Mouse (Mus musculus) CH12.LX (cell line): ENCODE data around the gene Acadvl. TPM values are rescaled to one million over a fixed set of nuclear protein-coding genes. Genes with fewer than 3 reads are reported as not detected.

Experiments used
- DNase-seq: peaks from one replicate; pipeline ENCODE4 v3.0.0-alpha.2; 2013; ENCODE audit errors: extremely low read depth
- H3K27ac ChIP-seq: 2 replicates; pipeline ENCODE4 v1.5.1; 2012; ENCODE audit warnings: low read depth, mild to moderate bottlenecking, control low read depth, moderate library complexity; ENCODE audit not compliant: insufficient read depth
- H3K27me3 ChIP-seq: replicated peaks from 2 replicates; pipeline ENCODE3; 2012; ENCODE audit warnings: inconsistent platforms
- H3K36me3 ChIP-seq, 2 experiments: replicated peaks in 1 of 2; 2 replicates each; pipeline versions ENCODE3 to v1.6.1; 2012; ENCODE audit warnings: inconsistent platforms in 1 of 2, low read length in 1 of 2, mild to moderate bottlenecking in 1 of 2, mixed read lengths in 1 of 2, moderate library complexity in 1 of 2; ENCODE audit not compliant: control insufficient read depth in 1 of 2, insufficient read depth in 1 of 2
- H3K4me1 ChIP-seq, 2 experiments: 2 replicates each; pipeline ENCODE4 v1.6.1; 2012; ENCODE audit warnings: inconsistent platforms in 1 of 2, moderate library complexity in 1 of 2; ENCODE audit not compliant: insufficient read depth in 2 of 2, control insufficient read depth in 1 of 2
- H3K4me2 ChIP-seq: 2 replicates; pipeline ENCODE4 v1.6.1; 2012; ENCODE audit warnings: low read depth, mild to moderate bottlenecking, control low read depth; ENCODE audit not compliant: poor library complexity, insufficient read depth, severe bottlenecking
- H3K4me3 ChIP-seq, 3 experiments: fragments of 150-350 bp in 1 of 3; sonication (generic) in 1 of 3; replicated peaks in 1 of 3; 2 replicates each; pipeline versions ENCODE3 to v1.5.1; 2011 to 2012; ENCODE audit warnings: low read depth in 2 of 3, low read length in 2 of 3, mild to moderate bottlenecking in 2 of 3, moderate library complexity in 2 of 3, control low read depth in 1 of 3, improper control_type of control experiment in 1 of 3, inconsistent platforms in 1 of 3, mixed read lengths in 1 of 3; ENCODE audit not compliant: poor library complexity in 1 of 3
- H3K79me2 ChIP-seq: replicated peaks from 2 replicates; pipeline ENCODE4 v1.6.1; 2012; ENCODE audit warnings: mild to moderate bottlenecking, moderate library complexity; ENCODE audit not compliant: control insufficient read depth, poor library complexity, insufficient read depth, severe bottlenecking; ENCODE audit errors: extremely low read depth
- H3K9ac ChIP-seq: 2 replicates; pipeline ENCODE4 v1.6.1; 2012; ENCODE audit warnings: low read depth, mild to moderate bottlenecking, control low read depth, moderate library complexity; ENCODE audit not compliant: insufficient read depth
- H3K9me3 ChIP-seq: replicated peaks from 2 replicates; pipeline ENCODE3; 2012; ENCODE audit warnings: low read length, inconsistent platforms, mixed read lengths
- BHLHE40 ChIP-seq: IDR thresholded peaks from 2 replicates; pipeline ENCODE4 v1.6.1; 2011; ENCODE audit warnings: mild to moderate bottlenecking, low read depth, low read length, improper control_type of control experiment
- CTCF ChIP-seq, 2 experiments: IDR thresholded peaks in 1 of 2; conservative IDR thresholded peaks in 1 of 2; 2 replicates each; pipeline ENCODE4 v1.5.1; 2011 to 2012; ENCODE audit warnings: low read depth in 2 of 2, low read length in 2 of 2, improper control_type of control experiment in 1 of 2, inconsistent platforms in 1 of 2, mild to moderate bottlenecking in 1 of 2, moderate library complexity in 1 of 2
- ELF1 ChIP-seq: IDR thresholded peaks from 2 replicates; pipeline ENCODE4 v1.6.1; 2014; ENCODE audit warnings: low read depth, mild to moderate bottlenecking, inconsistent platforms, low read length, improper control_type of control experiment
- ETS1 ChIP-seq: conservative IDR thresholded peaks from 2 replicates; pipeline ENCODE4 v1.6.1; 2012; ENCODE audit warnings: low read depth, mild to moderate bottlenecking, inconsistent platforms, low read length, improper control_type of control experiment, moderate library complexity
- GABPA ChIP-seq: IDR thresholded peaks from 2 replicates; pipeline ENCODE4 v1.6.1; 2012; ENCODE audit warnings: low read depth, low read length, improper control_type of control experiment, inconsistent platforms; ENCODE audit not compliant: insufficient replicate concordance
- JUN ChIP-seq: IDR thresholded peaks from 2 replicates; pipeline ENCODE4 v1.6.1; 2011; ENCODE audit warnings: low read depth, mild to moderate bottlenecking, low read length, improper control_type of control experiment, moderate library complexity; ENCODE audit not compliant: insufficient read depth
- KAT2A ChIP-seq: IDR thresholded peaks from 2 replicates; pipeline ENCODE4 v1.6.1; 2012; ENCODE audit warnings: low read length, improper control_type of control experiment, inconsistent platforms; ENCODE audit not compliant: insufficient replicate concordance
- MXI1 ChIP-seq: IDR thresholded peaks from 2 replicates; pipeline ENCODE4 v1.6.1; 2011; ENCODE audit warnings: mild to moderate bottlenecking, low read depth, low read length, improper control_type of control experiment
- NELFE ChIP-seq: IDR thresholded peaks from 2 replicates; pipeline ENCODE4 v1.6.1; 2011; ENCODE audit warnings: low read depth, low read length, improper control_type of control experiment
- NRF1 ChIP-seq: IDR thresholded peaks from 2 replicates; pipeline ENCODE4 v1.6.1; 2014; ENCODE audit warnings: low read depth, mild to moderate bottlenecking, inconsistent platforms, low read length, improper control_type of control experiment, moderate library complexity
- PAX5 ChIP-seq: IDR thresholded peaks from 2 replicates; pipeline ENCODE4 v1.6.1; 2012; ENCODE audit warnings: low read length, inconsistent platforms, mixed read lengths
- POLR2A ChIP-seq: IDR thresholded peaks from 2 replicates; pipeline ENCODE4 v1.6.1; 2011; ENCODE audit warnings: low read depth, mild to moderate bottlenecking, improper control_type of control experiment, low read length
- POLR2AphosphoS2 ChIP-seq: IDR thresholded peaks from 2 replicates; pipeline ENCODE4 v1.6.1; 2011; ENCODE audit warnings: low read depth, low read length, improper control_type of control experiment
- RAD21 ChIP-seq: IDR thresholded peaks from 2 replicates; pipeline ENCODE4 v1.6.1; 2011; ENCODE audit warnings: low read depth, mild to moderate bottlenecking, low read length, improper control_type of control experiment, moderate library complexity
- TCF12 ChIP-seq: IDR thresholded peaks from 2 replicates; pipeline ENCODE4 v1.6.1; 2014; ENCODE audit warnings: low read depth, mild to moderate bottlenecking, inconsistent platforms, low read length, improper control_type of control experiment
- ZC3H11A ChIP-seq: IDR thresholded peaks from 2 replicates; pipeline ENCODE4 v1.6.1; 2012; ENCODE audit warnings: low read depth, mild to moderate bottlenecking, inconsistent platforms, low read length, improper control_type of control experiment
- ZNF384 ChIP-seq: IDR thresholded peaks from 2 replicates; pipeline ENCODE4 v1.6.1; 2012; ENCODE audit warnings: low read depth, low read length, improper control_type of control experiment, inconsistent platforms
- dilution Hi-C: fragments of 300-500 bp; cut with MboI; formaldehyde crosslinking; loops from 2 replicates; pipeline ENCODE4 v1.14.3; 2020; ENCODE audit warnings: low sequenced_read_pairs; ENCODE audit not compliant: extremely low pct_unique_long_range_greater_than_20kb, extremely low pct_ligation_motif_present
- in situ Hi-C: fragments of 300-500 bp; cut with MboI; formaldehyde crosslinking; loops from 3 replicates; pipeline ENCODE4 v1.14.3; 2019; ENCODE audit warnings: low sequenced_read_pairs, low pct_ligation_motif_present, low pct_unique_long_range_greater_than_20kb, mixed read lengths
- polyA plus RNA-seq: library from polyadenylated mRNA; unstranded; fragments of >175 nt; gene quantifications from 2 replicates; pipeline ENCODE4 v1.2.1, GENCODE M21; 2012; ENCODE audit warnings: low read depth; ENCODE audit not compliant: insufficient read length
- total RNA-seq, 2 experiments: library from RNA; depleted of rRNA; stranded (reverse); fragments of 300-350 nt in 1 of 2; fragments of >200 nt in 1 of 2; gene quantifications; 2 replicates each; pipeline ENCODE4 v1.2.3; 2012 to 2014

Acadvl gene
- total and polyA plus RNA-seq, 3 experiments, result 76.9 to 148 (median 81.8) TPM

DNA sequence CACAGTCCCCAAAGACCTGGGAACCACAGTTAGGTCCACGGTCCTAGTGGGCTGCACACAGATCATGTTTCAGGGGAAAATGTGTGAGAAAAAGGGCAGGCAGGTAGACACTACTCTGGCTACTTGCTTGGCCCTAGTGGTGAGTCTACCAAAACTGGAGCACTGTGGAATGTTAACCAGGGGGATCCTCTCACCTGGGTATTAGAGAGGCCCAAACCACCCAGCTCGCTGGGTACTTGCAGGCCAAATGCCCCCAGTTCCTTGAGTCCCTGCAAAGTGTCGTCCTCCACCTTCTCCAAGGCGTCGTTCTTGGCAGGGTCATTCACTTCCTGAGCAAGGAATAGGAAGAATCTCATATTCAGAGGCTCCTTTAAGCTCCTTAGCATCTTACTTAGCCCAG, 1.2 kb downstream of the Acadvl start:
- no peaks in the 10 kb centered on the region for H3K79me2 ChIP-seq
- H3K4me1 ChIP-seq, result peaks cover 14 to 21% of the 10 kb centered on the region in 2 experiments
- no peak for TF ChIP-seq GABPA
- TF ChIP-seq ZC3H11A, result no peak
- no peak for TF ChIP-seq POLR2AphosphoS2
- TF ChIP-seq CTCF (conservative IDR thresholded peaks at IDR 0.05 in 1 of 2, IDR thresholded peaks at IDR 0.05 in 1 of 2; ENCODE audit: low read depth in 2 of 2, low read length in 2 of 2), result no peak
- TF ChIP-seq POLR2A, result no peak
- no peak for TF ChIP-seq TCF12
- no peak for TF ChIP-seq NRF1
- dilution Hi-C loops, result no loop called here
- no peak for DNase-seq
- no peak overlapping the region for H3K4me3 ChIP-seq
- peak overlapping the region; percentile 44; the same call in 1 of the 2 replicates for H3K4me2 ChIP-seq
- no peaks in the 10 kb centered on the region for H3K27me3 ChIP-seq
- peaks cover 49 to 55% of the 10 kb centered on the region in 2 experiments for H3K36me3 ChIP-seq
- peak overlapping the region; percentile 74; the same call in 1 of the 2 replicates for H3K9ac ChIP-seq
- no peaks in the 10 kb centered on the region for H3K9me3 ChIP-seq
- no peak overlapping the region for H3K27ac ChIP-seq
- in situ Hi-C loops, result loop anchor here (5.0 to 25.0 kb wide), 2 partner anchors 62 to 927 kb away; partner anchors contain the start of genes Per1 and Vamp2

GRCm38 (mm10) chr11:70013408-70013807, 1.8 kb downstream of the Acadvl start:
- Histone ChIP-seq H3K79me2 (no peaks in the 10 kb centered on the region), H3K9me3 (no peaks in the 10 kb centered on the region), H3K27ac (no peak overlapping the region), H3K4me2 (no peak overlapping the region), H3K4me1 (peaks cover 14 to 21% of the 10 kb centered on the region in 2 experiments), H3K9ac (no peak overlapping the region), H3K36me3 (peaks cover 55 to 61% of the 10 kb centered on the region in 2 experiments), H3K27me3 (no peaks in the 10 kb centered on the region), H3K4me3 (no peak overlapping the region)
- dilution Hi-C loops (no loop called here), in situ Hi-C loops (loop anchor here (5.0 to 25.0 kb wide), 2 partner anchors 61 to 926 kb away; partner anchors contain the start of genes Per1 and Vamp2)
- TF ChIP-seq ZC3H11A (no peak), NRF1 (no peak), ETS1 (no peak), ZNF384 (no peak), JUN (no peak), MXI1 (no peak), BHLHE40 (no peak), KAT2A (no peak), RAD21 (no peak), NELFE (no peak), TCF12 (no peak), PAX5 (no peak), ELF1 (no peak)
- DNase-seq, result no peak
